Mouse (Mus musculus) layer of hippocampus, postnatal 36 days (tissue): ENCODE results near the gene Chdh. TPM values are rescaled to one million over a fixed set of nuclear protein-coding genes. Genes with fewer than 3 reads are reported as not detected.

Experiments
- DNase-seq, 2 experiments: peaks; one replicate each; pipeline ENCODE4 v3.0.0; 2022
- microRNA-seq, 2 experiments: library from miRNA; unstranded; fragments of <30 nt; microRNA quantifications; one replicate each; pipeline ENCODE4 v1.2.0; 2021
- total RNA-seq, 2 experiments: library from RNA; stranded (reverse); gene quantifications; 2 replicates each; pipeline ENCODE4 v1.2.3; 2021

The Chdh gene
- total RNA-seq, 2 experiments from 2014 or later = 2.0 to 2.7 TPM

- no peak for DNase-seq
Measured at GRCm38 (mm10) chr14:30064864-30065263, 56.0 kb downstream of the Chdh start.

- DNase-seq = no peak
Measured at GRCm38 (mm10) chr14:30066752-30067151, 57.9 kb downstream of the Chdh start.

GRCm38 (mm10) chr14:30068566-30068965, 59.7 kb downstream of the Chdh start:
- no peak for DNase-seq

GRCm38 (mm10) chr14:30075268-30075887, 66.6 kb downstream of the Chdh start:
- DNase-seq = no peak

- DNase-seq = no peak
Measured at GRCm38 (mm10) chr14:30078115-30078808, 69.4 kb downstream of the Chdh start.

- no peak for DNase-seq
Measured at GRCm38 (mm10) chr14:30079729-30080128, 70.9 kb downstream of the Chdh start.

Small RNA genes within 50 kb of the gene (microRNA-seq; reads per million reads assigned to microRNA genes)
- 0.42 to 1.2 reads per million in 2 experiments for gene Mir6947

Other genes with a start within 250 kb of the Chdh start
- 100 to 1,000 TPM; 117 to 121 TPM for gene Selenok, start 40.7 kb upstream of the Chdh start, total RNA-seq
- 10 to 100 TPM; 74.0 to 80.7 TPM for gene Actr8, start 30.7 kb upstream of the Chdh start, total RNA-seq
- 1 to 10 TPM; 1.2 to 1.5 TPM for gene Il17rb, start 127 bp upstream of the Chdh start, total RNA-seq